Mouse (Mus musculus) layer of hippocampus, adult 11-12 months (tissue): Measurements from ENCODE around the gene Gm10190.
"Not testable (repeated sequence)": the region's sequence is repeated elsewhere in the genome, so short reads cannot be mapped to it uniquely, and the experiment has no call there.

Experiments used
- DNase-seq: peaks from one replicate; pipeline ENCODE4 v3.0.0; 2022; ENCODE audit warnings: low spot score

Gene Gm10190

DNA sequence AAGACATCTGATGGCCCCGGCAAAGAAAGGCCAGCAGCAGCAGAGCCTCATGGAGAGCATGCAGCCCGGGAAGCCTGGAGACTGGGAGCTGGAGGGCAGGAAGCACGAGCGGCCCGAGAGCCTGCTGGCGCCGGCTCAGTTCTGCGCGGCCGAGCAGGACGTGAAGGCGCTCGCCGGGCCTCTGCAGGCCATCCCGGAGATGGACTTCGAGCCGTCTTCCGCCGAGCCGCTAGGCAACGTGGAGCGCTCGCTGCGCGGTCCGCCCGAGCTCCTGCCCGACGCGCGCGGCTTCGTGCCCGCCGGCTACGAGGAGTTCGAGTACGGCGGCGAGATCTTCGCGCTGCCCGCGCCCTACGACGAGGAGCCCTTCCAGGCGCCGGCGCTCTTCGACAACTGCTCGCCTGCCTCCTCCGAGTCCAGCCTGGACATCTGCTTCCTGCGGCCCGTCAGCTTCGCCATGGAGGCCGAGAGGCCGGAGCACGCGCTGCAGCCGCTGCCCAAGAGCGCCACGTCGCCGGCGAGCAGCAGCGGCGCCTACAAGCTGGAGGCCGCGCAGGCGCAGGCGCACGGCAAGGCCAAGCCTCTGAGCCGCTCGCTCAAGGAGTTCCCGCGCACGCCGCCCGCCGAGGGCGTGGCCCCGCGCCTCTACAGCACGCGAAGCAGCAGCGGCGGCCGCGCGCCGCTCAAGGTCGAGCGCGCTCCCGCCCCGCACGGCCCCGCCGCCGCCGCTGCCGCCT is at the start of gene Gm10190:
Gm10190 (minus strand) TSS at position 553 of the 737 bp plus-strand sequence.
- DNase-seq = peak; percentile 88

DNA sequence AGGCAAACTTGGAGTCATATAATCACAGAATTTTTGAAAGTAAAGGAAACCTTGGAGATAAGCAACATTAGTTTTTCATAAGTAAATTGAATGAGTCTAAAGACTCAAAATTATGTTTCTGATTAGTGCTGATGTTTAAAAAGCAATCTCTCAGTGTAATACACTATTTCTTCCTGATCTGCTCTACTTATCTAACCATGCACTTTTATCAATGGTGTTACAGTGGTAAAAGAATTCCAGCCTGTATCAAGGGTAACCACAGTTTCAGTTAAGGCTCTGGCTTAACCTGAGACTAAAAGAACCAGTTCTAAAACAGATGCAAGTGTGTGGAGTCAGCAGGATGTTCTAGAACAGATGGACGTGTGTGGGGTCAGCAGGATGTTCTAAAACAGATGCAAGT is 47.7 kb upstream of the Gm10190 start:
- DNase-seq = no peak

DNA sequence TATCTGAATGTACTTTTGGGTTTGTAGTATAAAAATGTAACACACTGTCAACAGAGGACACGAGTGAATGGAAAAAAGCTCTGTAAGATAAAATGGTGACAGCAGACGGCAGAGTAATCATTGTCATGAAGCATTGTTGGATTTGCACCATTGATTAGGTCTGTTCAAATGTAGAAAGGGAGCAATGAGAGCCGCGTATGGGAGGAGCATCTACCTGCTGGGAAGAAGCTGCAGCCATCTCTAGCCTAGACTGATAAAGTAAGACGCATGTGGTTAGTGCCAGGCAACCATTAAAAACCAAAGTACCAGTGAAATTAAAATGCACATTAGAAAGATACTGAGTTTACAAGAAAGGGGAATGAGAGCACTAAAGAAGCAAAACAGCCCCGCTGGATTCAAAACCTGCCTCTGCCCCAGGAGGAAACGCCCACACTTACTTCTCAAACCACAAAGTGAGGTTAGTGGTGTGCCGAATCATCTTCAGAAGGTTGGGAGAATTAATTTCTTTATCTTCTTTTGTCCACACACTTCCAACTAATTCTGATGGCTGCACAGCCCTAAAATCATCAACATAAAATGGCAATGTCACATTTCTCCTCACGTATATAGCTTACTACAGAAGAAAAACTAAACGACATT is 45.4 kb upstream of the Gm10190 start:
- DNase-seq = no peak

DNA sequence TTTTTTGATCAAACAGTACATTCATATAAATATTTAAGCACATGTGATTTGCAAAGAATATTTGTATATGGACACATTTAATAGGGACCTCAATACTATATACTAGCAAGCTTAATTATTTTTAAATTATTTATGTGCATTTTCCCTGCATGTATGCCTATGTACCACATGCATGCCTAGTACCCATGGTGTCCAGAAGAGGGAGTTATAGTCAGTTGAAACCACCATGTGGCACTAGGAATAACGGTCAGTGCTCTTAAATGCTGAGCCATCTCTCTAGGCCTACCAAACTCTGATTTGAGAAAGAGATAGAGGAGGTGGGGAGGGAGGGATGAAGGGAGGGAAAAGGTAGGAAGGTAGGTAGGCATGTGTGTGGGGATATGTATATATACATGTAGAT is 37.8 kb upstream of the Gm10190 start:
- DNase-seq = no peak

DNA sequence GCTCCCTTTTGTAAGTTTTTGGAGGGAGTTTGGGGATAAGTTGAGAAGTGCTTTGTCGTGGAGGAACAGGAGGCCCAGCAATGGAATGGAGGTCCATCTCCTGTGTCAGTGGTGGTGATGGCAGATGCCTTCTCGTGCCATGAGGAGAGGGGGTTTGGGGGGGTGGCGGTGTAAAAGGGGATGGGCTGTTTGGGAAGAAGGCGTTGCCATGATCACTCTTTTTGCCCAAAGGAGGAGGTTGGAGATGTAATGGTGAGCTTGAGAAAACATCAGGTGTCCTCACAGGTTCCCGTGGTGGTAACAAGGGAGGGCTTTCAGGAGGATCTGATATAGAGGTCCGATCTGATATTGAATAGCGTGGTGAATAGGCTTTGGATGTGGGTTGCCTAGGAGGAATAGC is 24.9 kb upstream of the Gm10190 start:
- DNase-seq = no peak

DNA sequence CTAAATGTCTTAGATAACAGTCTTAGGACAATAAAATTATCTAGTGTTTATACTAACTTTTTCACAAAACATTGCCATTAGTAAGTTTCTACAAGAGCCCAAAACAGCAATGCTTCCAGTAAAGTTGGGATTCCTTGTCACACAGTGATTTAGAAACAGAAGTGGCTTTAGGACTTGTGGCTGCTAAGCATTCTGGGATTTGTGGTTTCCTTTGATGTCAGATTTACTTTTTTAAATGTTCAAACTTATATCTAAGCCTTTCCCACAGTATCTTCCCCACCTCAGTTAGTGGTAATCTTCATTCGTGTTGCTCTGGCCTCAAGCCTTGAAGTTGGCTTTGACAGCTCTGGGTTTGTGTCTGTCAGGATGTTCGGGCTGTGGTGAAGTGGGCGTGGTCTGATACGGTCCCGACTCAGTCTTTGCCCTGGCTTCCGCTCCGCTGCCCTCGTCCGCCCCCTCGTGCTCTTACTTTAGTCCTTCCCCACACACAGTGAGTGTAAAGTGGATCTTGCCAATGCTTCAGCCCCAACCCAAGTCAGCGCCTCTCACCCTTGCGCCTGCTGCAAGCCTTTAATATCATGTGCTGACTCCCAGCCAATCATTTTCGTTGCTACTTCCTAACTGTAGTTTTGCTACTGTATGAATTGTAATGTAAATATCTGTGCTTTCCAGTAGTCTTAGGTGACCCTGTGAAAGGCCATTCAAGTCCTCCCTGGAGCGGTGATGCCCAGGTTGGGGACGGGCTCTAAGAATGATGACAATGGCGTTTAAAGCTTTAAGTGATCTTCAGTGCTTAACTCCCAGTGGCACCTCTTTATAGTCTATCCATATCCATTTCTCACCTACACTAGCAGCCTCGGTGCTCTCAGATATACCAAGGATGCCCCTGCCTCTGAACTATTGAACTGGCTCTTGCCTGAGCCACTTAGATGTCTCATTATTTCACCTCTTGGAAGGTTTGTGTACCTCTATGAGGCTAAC is 18.4 kb upstream of the Gm10190 start:
- peak; percentile 19 for DNase-seq

DNA sequence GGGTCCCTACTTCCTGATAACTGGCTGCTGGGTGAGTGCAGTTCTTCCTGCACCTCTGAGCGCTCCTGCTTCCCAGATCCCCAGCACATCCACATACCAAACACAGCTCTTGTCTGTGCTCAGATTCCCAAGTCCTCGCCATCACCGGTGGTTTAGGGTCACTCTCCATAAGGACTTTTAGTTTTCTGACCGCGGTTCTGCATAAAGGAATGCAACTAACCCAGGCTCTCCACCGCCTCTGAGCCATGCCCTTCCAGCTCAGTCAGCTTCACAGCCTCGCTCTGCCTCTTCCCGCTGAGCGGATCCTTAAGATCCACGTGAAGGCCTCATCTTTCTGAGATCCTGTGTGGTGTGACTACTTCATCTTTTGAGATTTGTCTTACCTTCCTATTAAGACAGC is 16.7 kb upstream of the Gm10190 start:
- DNase-seq = no peak

DNA sequence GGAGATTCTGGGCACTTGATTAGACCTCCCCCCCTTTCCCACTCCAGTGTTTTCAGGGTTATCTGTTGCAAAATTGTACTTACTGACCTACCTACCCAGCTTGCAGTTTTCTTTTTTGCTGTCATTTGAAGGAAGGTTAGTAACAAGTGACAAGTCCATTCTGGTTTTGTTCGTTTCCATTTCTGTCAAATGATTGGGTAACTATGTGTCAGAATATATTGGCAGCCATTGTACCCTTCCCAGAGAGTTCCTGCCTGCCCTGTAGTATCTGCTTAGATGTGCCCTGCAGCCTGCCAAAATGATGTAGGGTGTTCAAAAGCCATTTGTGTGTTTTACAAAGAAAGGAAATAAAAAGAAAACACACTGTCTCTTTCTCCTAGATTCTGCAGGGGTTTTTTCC is 12.3 kb upstream of the Gm10190 start:
- DNase-seq = no peak

DNA sequence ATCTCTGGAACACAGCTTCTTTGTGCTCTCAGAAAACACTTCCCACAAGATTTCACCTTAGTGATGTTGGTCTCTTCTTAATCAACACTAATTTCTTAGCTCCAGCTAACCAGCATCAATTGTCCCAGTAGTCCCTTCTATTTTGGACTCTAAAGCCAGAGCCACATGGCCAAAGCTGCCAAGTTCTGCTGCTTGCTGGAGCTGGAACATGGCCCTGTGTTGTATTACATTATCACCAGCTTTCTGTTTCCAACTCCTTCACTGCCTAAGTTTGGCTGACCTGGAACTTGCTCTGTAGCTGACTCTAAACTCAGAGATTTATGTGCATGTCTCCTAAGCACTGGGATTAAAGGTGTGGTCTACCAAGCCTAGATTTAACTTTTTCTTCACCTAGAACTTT is 5.0 kb upstream of the Gm10190 start:
- not testable (repeated sequence) for DNase-seq

DNA sequence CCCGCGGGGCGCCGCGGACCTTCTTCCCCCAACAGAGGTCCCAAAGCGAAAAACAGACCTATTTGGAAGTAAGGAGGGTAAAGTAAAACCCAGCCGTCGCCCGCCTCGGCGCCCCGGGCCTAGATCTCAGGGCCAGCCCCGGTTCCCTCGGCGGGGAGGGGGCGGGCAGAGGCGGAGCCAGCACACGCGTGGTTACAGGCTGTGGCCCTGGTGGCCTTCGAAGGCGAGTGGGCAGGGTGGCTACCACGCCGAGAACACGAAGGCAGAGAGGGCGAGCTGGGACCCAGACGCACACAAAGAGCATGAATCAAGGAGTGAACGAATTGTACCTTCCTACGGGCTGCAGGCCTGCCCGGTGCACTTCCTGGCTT is 370 bp upstream of the Gm10190 start:
- no peak for DNase-seq

DNA sequence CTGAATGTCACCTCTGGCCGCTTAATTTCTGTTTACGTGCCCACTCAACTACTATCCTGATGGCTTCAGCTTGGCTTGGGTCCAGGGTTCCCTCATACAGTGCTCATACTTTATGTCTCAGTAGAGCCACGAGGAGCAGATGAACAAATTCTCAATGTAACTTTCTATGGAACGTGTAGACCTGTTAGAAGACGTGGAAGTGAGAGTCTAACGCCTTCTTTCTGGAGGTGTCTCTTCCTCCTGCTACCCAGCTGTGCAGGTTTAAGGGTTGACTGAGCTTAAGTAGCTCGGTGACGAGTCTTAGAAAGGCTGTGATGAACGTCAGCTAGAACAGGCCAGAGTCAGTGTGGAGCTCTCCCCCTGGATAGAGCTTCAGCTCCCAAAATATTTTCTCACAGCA is 4.7 kb downstream of the Gm10190 start:
- no peak for DNase-seq

DNA sequence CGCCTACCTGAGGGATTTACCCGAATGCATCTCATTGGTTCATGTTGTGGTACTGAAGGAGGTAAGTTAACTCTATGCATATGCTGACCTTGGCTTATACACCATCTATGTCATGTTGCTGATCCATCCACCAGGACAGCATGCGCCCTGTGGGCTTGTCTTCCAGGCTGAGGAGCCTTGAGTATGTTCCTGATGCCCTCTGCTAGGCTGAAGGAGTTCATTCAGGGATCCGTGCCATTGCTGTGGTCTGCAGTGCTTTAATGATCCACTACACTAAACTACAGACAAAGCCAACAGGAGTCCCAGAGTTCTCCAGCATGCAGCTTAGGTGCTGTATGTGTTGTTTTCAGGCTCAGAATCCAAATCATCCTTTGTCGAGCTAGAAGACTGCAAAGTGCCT is 6.1 kb downstream of the Gm10190 start:
- no peak for DNase-seq

DNA sequence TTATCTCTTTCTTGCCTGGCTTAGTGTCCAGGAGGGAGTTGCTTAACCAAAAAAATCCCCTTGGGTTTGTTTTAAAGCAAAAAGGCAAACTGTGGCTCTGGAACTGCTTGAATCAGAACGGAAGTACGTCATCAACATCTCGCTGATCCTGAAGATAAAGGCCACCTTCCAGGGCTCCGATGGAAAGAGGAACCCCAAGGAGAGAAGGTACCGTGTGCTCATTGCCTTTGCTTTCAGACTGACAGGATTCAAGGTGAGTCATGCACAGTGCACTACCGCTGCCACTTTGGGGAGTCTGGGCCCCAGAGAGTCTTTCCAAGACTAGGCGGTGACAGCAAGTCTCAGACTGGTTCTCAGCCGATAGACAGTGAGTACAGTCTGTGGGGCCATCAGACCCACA is 13.1 kb downstream of the Gm10190 start:
- no peak for DNase-seq

DNA sequence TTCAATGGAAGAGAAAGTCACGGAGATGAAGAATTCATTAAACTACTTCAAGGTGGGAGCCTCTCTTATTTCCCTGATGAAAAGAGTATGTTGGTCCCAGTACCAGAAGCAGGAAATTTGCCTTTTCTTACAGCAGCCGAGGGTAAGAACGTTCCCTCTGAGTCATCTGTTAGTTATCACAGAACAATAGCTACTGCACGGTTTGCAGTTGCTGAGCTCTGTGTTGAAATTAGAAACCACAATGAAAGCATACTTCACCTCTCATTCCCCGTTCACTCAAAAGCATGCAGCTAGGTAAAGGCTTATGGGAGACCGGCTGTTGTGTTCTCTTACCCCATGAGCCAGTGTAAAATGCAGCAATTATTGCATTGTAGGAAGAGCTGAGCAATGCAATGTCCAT is 26.1 kb downstream of the Gm10190 start:
- DNase-seq = no peak

DNA sequence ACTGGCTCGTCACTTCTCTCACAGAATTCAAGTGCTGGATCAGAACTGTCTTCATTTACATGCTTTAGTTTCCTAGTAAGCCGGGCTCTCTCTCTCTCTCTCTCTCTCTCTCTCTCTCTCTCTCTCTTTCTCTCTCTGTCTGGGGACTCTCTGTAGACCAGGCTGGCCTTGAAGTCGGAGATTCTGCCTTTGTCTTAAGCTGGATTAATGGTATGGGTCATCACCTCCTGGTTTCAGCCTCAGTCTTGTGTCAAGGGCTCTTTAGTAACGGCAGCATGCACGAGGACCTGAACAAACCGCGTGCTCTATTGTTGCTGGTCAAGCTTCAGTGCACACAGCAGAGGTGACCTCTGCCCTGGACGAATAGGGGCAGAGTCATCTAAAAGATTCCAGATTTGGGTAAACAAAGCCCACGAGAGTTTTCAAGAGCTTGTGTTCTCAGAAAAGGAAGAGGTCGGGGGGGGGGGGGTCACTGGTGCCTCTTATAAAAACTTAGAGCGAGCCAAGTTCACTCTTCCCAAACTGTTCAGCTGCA is 26.7 kb downstream of the Gm10190 start:
- no peak for DNase-seq

DNA sequence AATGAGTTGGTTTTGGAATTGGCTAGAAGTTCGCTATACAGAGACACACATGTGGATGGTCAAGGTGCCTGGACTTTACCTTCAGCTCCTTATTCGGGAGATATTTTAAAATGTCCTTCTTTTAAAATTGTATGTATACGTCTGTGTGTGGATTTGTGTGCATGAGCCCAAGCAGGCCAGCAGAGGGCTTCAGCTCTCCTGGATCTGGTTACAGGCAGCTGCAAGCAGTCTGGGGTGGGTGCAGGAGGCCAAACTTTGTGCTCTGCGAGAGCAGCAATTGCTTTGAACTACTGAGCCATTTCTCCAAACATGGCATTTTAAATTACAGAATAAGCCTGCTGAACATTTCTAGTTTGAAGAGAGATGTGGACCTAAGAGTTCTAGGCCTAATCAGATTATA is 28.1 kb downstream of the Gm10190 start:
- no peak for DNase-seq

DNA sequence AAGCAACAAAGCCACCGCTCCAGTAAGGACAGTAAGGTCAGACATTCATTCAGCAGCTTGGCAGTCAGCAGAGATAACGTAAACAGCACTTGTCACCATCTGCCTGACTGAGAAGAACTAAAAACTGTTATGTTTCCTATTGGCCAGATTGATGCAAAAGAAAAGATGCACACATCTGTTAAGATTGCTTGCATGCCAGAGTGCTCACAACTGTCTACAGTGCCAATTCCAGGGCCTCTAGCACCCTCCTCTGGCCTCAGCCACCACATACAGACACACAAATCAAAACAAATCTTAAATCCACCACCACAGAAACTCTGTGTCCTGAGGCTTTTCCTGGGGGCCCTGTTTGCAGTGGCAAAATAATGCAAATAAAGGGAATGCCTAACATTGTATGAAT is 41.0 kb downstream of the Gm10190 start:
- DNase-seq = no peak

DNA sequence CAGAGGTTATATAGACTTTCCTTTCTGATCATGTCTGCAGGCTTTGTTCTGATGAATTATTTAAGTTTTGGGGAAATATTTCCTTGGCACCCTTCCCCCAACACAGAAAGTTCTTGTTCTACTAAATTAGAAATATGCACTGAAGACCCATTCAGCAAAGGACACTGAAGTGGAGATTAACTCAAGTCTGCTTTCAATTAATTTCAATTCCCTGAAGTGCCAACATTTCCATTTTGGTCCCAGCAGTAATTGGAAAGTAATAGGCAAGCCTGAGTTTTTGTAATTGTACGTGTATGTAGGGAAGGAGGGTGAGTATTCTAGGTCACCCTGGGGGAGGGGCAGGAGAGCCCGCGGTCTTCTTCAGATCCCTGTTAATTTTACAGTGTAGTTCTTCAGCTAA is 46.9 kb downstream of the Gm10190 start:
- no peak for DNase-seq

DNA sequence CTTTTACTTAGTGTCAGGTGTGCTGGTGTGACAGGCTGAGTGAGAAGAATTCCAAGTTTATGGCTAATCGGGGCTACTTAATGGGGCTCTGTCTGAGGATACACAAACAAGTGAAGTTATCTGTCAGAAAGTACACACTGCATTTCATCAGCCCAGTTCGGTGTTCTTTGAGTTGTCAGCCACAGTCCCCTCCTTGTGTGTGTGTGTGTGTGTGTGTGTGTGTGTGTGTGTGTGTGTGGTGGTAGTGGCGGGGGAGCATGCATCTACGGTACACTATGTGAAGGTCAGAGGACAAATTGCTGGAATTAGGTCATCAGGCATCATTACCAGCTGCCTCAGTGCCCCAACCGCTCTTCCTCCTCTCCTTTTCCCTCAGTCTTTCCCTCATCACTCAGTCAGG is 47.9 kb downstream of the Gm10190 start:
- DNase-seq = no peak

DNA sequence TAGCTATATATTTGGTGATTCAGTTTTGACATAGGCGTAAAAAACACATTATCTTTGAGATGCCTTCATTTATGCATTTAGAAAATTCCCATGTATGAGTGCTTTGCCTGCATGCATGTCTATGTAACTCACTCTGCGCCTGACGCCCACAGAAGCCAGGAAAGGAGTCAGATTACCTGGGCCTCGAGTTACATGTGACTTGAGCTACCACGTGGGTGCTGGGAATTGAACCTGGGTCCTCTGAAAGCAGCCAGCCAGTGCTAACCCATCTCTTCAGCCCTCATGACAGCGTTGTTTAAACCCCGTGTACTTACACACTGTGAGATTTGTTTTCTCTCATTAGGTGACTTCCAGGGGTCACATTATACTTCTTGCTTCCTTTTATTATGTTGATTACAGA is 48.8 kb downstream of the Gm10190 start:
- no peak for DNase-seq

DNA sequence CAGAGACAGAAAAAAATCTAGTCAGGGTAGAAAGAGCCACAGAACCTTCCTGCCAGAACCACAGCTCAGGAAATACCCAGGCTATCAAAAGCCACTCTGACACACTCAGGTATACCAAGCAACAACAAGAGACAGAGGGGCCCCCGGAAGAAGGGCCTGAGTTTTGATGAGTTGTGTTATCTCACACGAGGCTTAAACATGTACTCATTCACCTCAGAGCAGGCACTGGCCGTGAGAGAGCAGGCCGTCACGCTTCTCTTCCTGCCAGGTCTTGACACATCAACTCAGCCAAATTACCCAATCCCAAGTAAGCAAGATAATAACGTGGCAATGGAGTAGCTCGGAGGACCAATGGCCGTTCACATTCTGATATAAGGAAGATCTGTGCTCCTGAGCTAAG is 49.7 kb downstream of the Gm10190 start:
- no peak for DNase-seq
